Mouse (Mus musculus): ENCODE measurements at regions not wholly inside any gene's neighbourhood (a gene's known extent, or its start where the extent isn't known, plus 50 kb on each side); places are given as distances from the start of the nearest gene placed in this dataset.

Small RNAs in the stretch of these regions (microRNA-seq; reads per million reads assigned to microRNA genes)
- gene Mir1187, result 0 reads per million in 2 experiments

All from layer of hippocampus, adult 18-20 months (tissue).